Mouse (Mus musculus) cerebellum, adult 2 months (tissue): Measurements from ENCODE around the gene Esrrb. TPM values are rescaled to one million over a fixed set of nuclear protein-coding genes. Genes with fewer than 3 reads are reported as not detected.

Experiments
- DNase-seq, 2 experiments: peaks; one replicate each; pipeline ENCODE4 v3.0.0; 2021
- H3K27ac ChIP-seq: fragments of 200-500 bp; 2 replicates; pipeline ENCODE4 v1.5.1; 2012; ENCODE audit warnings: low read length, control low read depth, inconsistent platforms; ENCODE audit not compliant: insufficient read depth
- H3K27me3 ChIP-seq: fragments of 200-500 bp; 2 replicates; pipeline ENCODE4 v1.6.1; 2012; ENCODE audit warnings: inconsistent platforms, mild to moderate bottlenecking, low read length, moderate library complexity; ENCODE audit not compliant: control insufficient read depth, insufficient read depth
- H3K4me1 ChIP-seq: fragments of 200-500 bp; 2 replicates; pipeline ENCODE4 v1.6.1; 2011; ENCODE audit warnings: low read length; ENCODE audit not compliant: control insufficient read depth, insufficient read depth
- H3K4me3 ChIP-seq: fragments of 200-500 bp; replicated peaks from 2 replicates; pipeline ENCODE3; 2011; ENCODE audit warnings: mild to moderate bottlenecking, low read depth, low read length, control low read depth; ENCODE audit not compliant: insufficient read depth
- CTCF ChIP-seq: fragments of 200-500 bp; IDR thresholded peaks from 2 replicates; pipeline ENCODE4 v1.5.1; 2011; ENCODE audit warnings: low read depth, mild to moderate bottlenecking, control low read depth, low read length, moderate library complexity, borderline replicate concordance; ENCODE audit not compliant: insufficient read depth
- POLR2A ChIP-seq: fragments of 200-500 bp; IDR thresholded peaks from 2 replicates; pipeline ENCODE4 v1.6.1; 2011; ENCODE audit warnings: low read length, control low read depth, borderline replicate concordance; ENCODE audit not compliant: insufficient read depth
- WGBS: fragments of 180-500 bp; shearing (Covaris S2); methylation state at CpG from one replicate; pipeline ENCODE4 v1.1.7; 2018; 5-methylcytosine and 5-hydroxymethylcytosine counted together
- polyA plus RNA-seq: library from polyadenylated mRNA; depleted of rRNA; stranded (reverse); fragments of >200 nt; gene quantifications from 2 replicates; pipeline ENCODE4 v1.2.3, GENCODE M21; 2012; rRNA removed

Esrrb gene
- polyA plus RNA-seq, result 8.1 and 9.8 TPM in 2 replicates

GRCm38 (mm10) chr12:86360696-86361631, at the start of gene Esrrb:
Gene Esrrb, plus strand, starts transcription at chr12:86361117.
- TF ChIP-seq POLR2A, result no peak
- no peaks in the 10 kb centered on the region; the same call in 1 of the 2 replicates for H3K4me1 ChIP-seq
- no peaks in the 10 kb centered on the region for H3K27me3 ChIP-seq
- H3K4me3 ChIP-seq, result no peak within 1 kb of the TSS
- H3K27ac ChIP-seq, result no peak within 1 kb of the TSS
- no peak for DNase-seq
- 46% methylated on average over 22 of the region's 22 CpGs for WGBS

GRCm38 (mm10) chr12:86320629-86321028, 40.3 kb upstream of the Esrrb start:
- Histone ChIP-seq H3K4me3 (no peak overlapping the region), H3K27me3 (no peaks in the 10 kb centered on the region), H3K4me1 (no peaks in the 10 kb centered on the region; the same call in 1 of the 2 replicates), H3K27ac (no peak overlapping the region)
- no peak for DNase-seq
- 36% methylated on average over 12 of the region's 12 CpGs for WGBS
- TF ChIP-seq CTCF (no peak), POLR2A (no peak)

GRCm38 (mm10) chr12:86324297-86324696, 36.6 kb upstream of the Esrrb start:
- 62% methylated on average over 3 of the region's 3 CpGs for WGBS
- no peak for TF ChIP-seq CTCF
- TF ChIP-seq POLR2A, result no peak

GRCm38 (mm10) chr12:86329813-86330212, 31.1 kb upstream of the Esrrb start:
- no peak overlapping the region for H3K27ac ChIP-seq
- no peak for DNase-seq
- 61% methylated on average over 4 of the region's 4 CpGs for WGBS
- H3K4me1 ChIP-seq, result no peaks in the 10 kb centered on the region
- H3K27me3 ChIP-seq, result no peaks in the 10 kb centered on the region
- H3K4me3 ChIP-seq, result no peak overlapping the region
- no peak for TF ChIP-seq POLR2A
- TF ChIP-seq CTCF, result no peak

More at GRCm38 (mm10) chr12:86324297-86324696, 36.6 kb upstream of the Esrrb start:
- Histone ChIP-seq H3K27me3 (no peaks in the 10 kb centered on the region), H3K27ac (no peak overlapping the region), H3K4me1 (no peaks in the 10 kb centered on the region), H3K4me3 (no peak overlapping the region)
- no peak for DNase-seq

- no peak overlapping the region for H3K27ac ChIP-seq
- 56% methylated on average over 9 of the region's 9 CpGs for WGBS
These were observed 30.2 kb upstream of the Esrrb start for GRCm38 (mm10) chr12:86330684-86331083.

GRCm38 (mm10) chr12:86331248-86331647, 29.7 kb upstream of the Esrrb start:
- TF ChIP-seq CTCF (no peak), POLR2A (no peak)

More at GRCm38 (mm10) chr12:86330684-86331083, 30.2 kb upstream of the Esrrb start:
- no peak for DNase-seq
- no peak for TF ChIP-seq POLR2A
- no peak for TF ChIP-seq CTCF
- Histone ChIP-seq H3K4me3 (no peak overlapping the region), H3K27me3 (no peaks in the 10 kb centered on the region), H3K4me1 (no peaks in the 10 kb centered on the region)

GRCm38 (mm10) chr12:86336209-86336608, 24.7 kb upstream of the Esrrb start:
- TF ChIP-seq POLR2A (no peak), CTCF (no peak)
- WGBS, result 92% methylated on average over 3 of the region's 3 CpGs
- no peaks in the 10 kb centered on the region for H3K4me1 ChIP-seq
- no peak for DNase-seq
- no peaks in the 10 kb centered on the region; the same call in 1 of the 2 replicates for H3K27me3 ChIP-seq
- no peak overlapping the region for H3K27ac ChIP-seq
- H3K4me3 ChIP-seq, result no peak overlapping the region

More at GRCm38 (mm10) chr12:86331248-86331647, 29.7 kb upstream of the Esrrb start:
- Histone ChIP-seq H3K4me1 (no peaks in the 10 kb centered on the region), H3K27me3 (no peaks in the 10 kb centered on the region), H3K27ac (no peak overlapping the region), H3K4me3 (no peak overlapping the region)
- WGBS, result 45% methylated on average over 10 of the region's 10 CpGs
- DNase-seq, result no peak

- WGBS, result 60% methylated on average over 7 of the region's 7 CpGs
- Histone ChIP-seq H3K27ac (no peak overlapping the region), H3K27me3 (no peaks in the 10 kb centered on the region; the same call in 1 of the 2 replicates), H3K4me1 (no peaks in the 10 kb centered on the region), H3K4me3 (no peak overlapping the region)
- DNase-seq, result no peak
- TF ChIP-seq POLR2A (no peak), CTCF (no peak)
These were observed 24.0 kb upstream of the Esrrb start for GRCm38 (mm10) chr12:86336887-86337286.
